Mouse (Mus musculus): Measurements from ENCODE around the gene Hist1h4f.
"Not testable (repeated sequence)": the region's sequence is repeated elsewhere in the genome, so short reads cannot be mapped to it uniquely, and the experiment has no call there.

GRCm38 (mm10) chr13:23544787-23545120 lies 6.7 kb downstream of the Hist1h4f start:
- not testable (repeated sequence) for TF ChIP-seq POLR2A (IDR thresholded peaks at IDR 0.05; ENCODE audit: borderline replicate concordance, extremely low read depth, insufficient read depth, insufficient read length, poor library complexity, severe bottlenecking); CTCF (IDR thresholded peaks at IDR 0.05; ENCODE audit: borderline replicate concordance, extremely low read depth, insufficient read depth, insufficient read length)
